Mouse (Mus musculus) stomach, postnatal 0 days (tissue): ENCODE measurements at regions not wholly inside any gene's neighbourhood (a gene's known extent, or its start where the extent isn't known, plus 50 kb on each side); places are given as distances from the start of the nearest gene placed in this dataset.

Experiments used
- ATAC-seq: fragments of 200-750 bp; cut with Nextera tagmentation; 2 replicates; pipeline ENCODE4 v1.8.0; 2017; ENCODE audit not compliant: low FRiP score, low TSS enrichment
- DNase-seq: peaks from one replicate; pipeline ENCODE4 v3.0.0-alpha.2; 2016; ENCODE audit warnings: low spot score
- H3K27ac ChIP-seq: fragments of 300-500 bp; sonication (generic); replicated peaks from 2 replicates; pipeline ENCODE4 v1.5.1; 2014; ENCODE audit warnings: mild to moderate bottlenecking, control low read depth
- H3K27me3 ChIP-seq: fragments of 300-500 bp; sonication (generic); 2 replicates; pipeline ENCODE4 v1.6.1; 2014; ENCODE audit warnings: low read length; ENCODE audit not compliant: control insufficient read depth, insufficient read depth
- H3K36me3 ChIP-seq: fragments of 300-500 bp; sonication (generic); 2 replicates; pipeline ENCODE4 v1.6.1; 2014; ENCODE audit warnings: low read length, mixed read lengths; ENCODE audit not compliant: control insufficient read depth, insufficient read depth
- H3K4me1 ChIP-seq: fragments of 300-500 bp; sonication (generic); replicated peaks from 2 replicates; pipeline ENCODE4 v1.6.1; 2014; ENCODE audit warnings: antibody characterized with exemption; ENCODE audit not compliant: control insufficient read depth, insufficient read depth
- H3K4me2 ChIP-seq: fragments of 300-500 bp; sonication (generic); replicated peaks from 2 replicates; pipeline ENCODE4 v1.6.1; 2014; ENCODE audit warnings: low read depth, mild to moderate bottlenecking, control low read depth, moderate library complexity
- H3K4me3 ChIP-seq: fragments of 300-500 bp; sonication (generic); 2 replicates; pipeline ENCODE4 v1.5.1; 2014; ENCODE audit warnings: low read depth, low read length, control low read depth
- H3K9ac ChIP-seq: fragments of 300-500 bp; sonication (generic); 2 replicates; pipeline ENCODE4 v1.6.1; 2014; ENCODE audit warnings: mild to moderate bottlenecking, low read length, control low read depth, mixed read lengths
- H3K9me3 ChIP-seq: fragments of 300-500 bp; sonication (generic); 2 replicates; pipeline ENCODE4 v1.6.1; 2016; ENCODE audit warnings: low read length; ENCODE audit not compliant: control insufficient read depth
- CTCF ChIP-seq: IDR thresholded peaks from 2 replicates; pipeline ENCODE4 v1.5.1; 2016; ENCODE audit warnings: antibody characterized with exemption, low read depth, mild to moderate bottlenecking, moderate library complexity
- EP300 ChIP-seq: optimal IDR thresholded peaks from 2 replicates; pipeline ENCODE3; 2016; ENCODE audit warnings: antibody characterized with exemption
- WGBS: fragments of 180-500 bp; shearing (Covaris S2); extraction: QIAGEN DNeasy Blood & Tissue Kit; methylation state at CpG from one replicate; pipeline ENCODE4 v1.1.7; 2014; 5-methylcytosine and 5-hydroxymethylcytosine counted together

DNA sequence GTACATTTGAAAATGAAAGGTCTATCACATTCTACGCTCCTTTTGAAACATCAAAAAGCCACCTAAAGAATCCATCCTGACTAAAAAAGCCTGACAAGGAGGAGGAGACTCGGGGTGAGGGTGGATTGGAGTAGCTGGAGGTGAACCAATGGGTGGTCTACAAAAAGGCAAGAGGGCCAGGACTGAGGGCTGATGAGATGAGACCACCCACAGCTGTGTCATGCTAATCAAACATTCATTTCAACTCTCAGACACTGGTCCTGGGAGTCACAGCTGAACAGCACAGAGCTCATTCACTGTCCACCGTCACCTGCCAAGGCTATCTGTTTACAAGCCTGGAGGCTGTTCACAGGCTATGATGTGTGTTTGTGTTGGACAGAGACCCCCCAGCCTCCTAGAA is 244.3 kb upstream of the Slc7a11 start:
- DNase-seq = no peak
- Histone ChIP-seq H3K36me3 (no peaks in the 10 kb centered on the region), H3K4me3 (no peak overlapping the region), H3K9ac (no peak overlapping the region), H3K27me3 (no peaks in the 10 kb centered on the region), H3K9me3 (no peaks in the 10 kb centered on the region), H3K4me2 (no peak overlapping the region), H3K27ac (no peak overlapping the region), H3K4me1 (no peaks in the 10 kb centered on the region)
- TF ChIP-seq CTCF (no peak), EP300 (no peak)
- ATAC-seq = no peak
- 66% methylated on average over 3 of the region's 3 CpGs for WGBS

DNA sequence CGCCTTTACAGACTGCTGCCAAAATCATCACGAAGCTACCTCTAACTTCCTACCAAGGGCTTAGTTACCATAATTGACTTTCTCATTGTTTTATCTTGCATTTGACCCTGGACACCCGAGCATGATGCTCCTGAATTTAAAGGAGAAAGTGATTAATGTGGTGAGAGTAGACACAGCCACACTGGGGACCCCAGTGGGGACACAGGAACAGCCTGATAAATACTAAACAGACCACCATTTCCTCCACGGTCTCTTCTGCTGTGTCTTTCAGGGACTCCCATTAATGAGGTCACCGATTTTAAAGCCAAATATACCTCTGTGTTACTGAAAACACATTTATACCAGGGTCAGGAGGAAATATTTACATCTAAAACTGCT is 235.2 kb upstream of the Slc7a11 start:
- 53% methylated on average over 5 of the region's 5 CpGs for WGBS
- Histone ChIP-seq H3K36me3 (no peaks in the 10 kb centered on the region), H3K27ac (no peak overlapping the region), H3K4me3 (no peak overlapping the region), H3K4me1 (no peaks in the 10 kb centered on the region), H3K27me3 (no peaks in the 10 kb centered on the region), H3K4me2 (no peak overlapping the region; the same call in 1 of the 2 replicates), H3K9ac (no peak overlapping the region), H3K9me3 (no peaks in the 10 kb centered on the region)
- TF ChIP-seq EP300 (no peak), CTCF (no peak)
- DNase-seq = no peak
- ATAC-seq = no peak

DNA sequence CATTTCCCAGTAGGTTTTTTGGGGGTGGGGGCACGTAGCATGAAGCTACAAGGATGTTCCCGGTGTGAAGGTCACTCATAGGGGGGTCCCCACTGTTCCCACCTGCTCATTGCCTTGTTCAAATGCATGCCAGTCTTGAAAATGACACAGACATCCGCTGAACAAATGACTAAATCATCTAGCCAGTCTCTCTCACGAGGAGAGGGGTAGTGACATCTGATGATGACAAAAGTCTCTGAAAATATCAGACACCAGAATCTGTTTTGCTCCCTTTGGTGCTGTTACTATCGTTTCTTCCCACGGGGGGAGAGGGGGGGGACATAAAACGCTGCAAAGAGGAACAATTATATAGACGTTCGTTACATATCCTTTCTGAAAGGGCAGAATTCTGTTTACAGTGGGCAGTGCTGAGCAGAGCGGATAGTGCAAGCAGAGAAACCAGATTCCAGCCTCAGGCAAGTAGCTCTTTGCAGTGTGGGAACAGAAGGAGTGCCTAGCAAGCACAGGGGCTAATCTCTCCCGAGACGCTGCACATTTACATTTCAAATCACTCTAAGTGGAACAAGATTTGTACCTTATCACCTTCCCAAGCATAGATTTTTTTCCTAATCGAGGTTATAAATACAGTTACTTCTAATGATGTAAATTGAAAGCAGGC is 234.7 kb upstream of the Slc7a11 start:
- Histone ChIP-seq H3K27ac (no peak overlapping the region), H3K9me3 (no peaks in the 10 kb centered on the region), H3K4me1 (no peaks in the 10 kb centered on the region), H3K4me3 (no peak overlapping the region), H3K27me3 (no peaks in the 10 kb centered on the region), H3K9ac (no peak overlapping the region), H3K4me2 (no peak overlapping the region; the same call in 1 of the 2 replicates), H3K36me3 (no peaks in the 10 kb centered on the region)
- TF ChIP-seq EP300 (no peak), CTCF (no peak)
- 40% methylated on average over 13 of the region's 13 CpGs for WGBS
- DNase-seq = no peak
- peak; percentile 26; the same call in 1 of the 2 replicates for ATAC-seq

DNA sequence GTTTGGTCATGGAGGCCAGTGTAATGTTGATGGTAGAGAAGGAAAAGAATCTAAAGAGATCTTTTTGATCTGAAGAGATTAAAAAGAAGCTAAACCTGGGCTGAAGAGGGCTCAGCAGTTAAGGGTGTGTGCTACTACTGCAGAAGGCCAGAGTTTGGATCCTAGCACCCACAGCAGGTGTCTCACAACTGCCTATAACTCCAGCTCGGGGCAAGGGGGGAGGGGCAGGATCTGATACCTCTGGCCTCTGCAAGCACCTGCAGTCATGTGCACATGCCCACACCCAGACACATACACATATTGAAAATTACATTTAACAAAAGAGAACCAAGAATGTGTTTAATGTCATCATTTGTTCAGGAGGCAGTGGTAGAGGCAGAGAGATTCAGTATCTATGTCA is 232.4 kb upstream of the Slc7a11 start:
- no peak for TF ChIP-seq EP300
- no peak for TF ChIP-seq CTCF
- no peak overlapping the region for H3K4me2 ChIP-seq
- no peaks in the 10 kb centered on the region for H3K27me3 ChIP-seq
- ATAC-seq = no peak
- DNase-seq = no peak
- WGBS = 35% methylated on average over 1 of the region's 1 CpGs
- H3K4me1 ChIP-seq = no peaks in the 10 kb centered on the region
- H3K36me3 ChIP-seq = no peaks in the 10 kb centered on the region
- H3K9ac ChIP-seq = no peak overlapping the region
- no peak overlapping the region for H3K27ac ChIP-seq
- H3K4me3 ChIP-seq = no peak overlapping the region
- H3K9me3 ChIP-seq = no peaks in the 10 kb centered on the region

DNA sequence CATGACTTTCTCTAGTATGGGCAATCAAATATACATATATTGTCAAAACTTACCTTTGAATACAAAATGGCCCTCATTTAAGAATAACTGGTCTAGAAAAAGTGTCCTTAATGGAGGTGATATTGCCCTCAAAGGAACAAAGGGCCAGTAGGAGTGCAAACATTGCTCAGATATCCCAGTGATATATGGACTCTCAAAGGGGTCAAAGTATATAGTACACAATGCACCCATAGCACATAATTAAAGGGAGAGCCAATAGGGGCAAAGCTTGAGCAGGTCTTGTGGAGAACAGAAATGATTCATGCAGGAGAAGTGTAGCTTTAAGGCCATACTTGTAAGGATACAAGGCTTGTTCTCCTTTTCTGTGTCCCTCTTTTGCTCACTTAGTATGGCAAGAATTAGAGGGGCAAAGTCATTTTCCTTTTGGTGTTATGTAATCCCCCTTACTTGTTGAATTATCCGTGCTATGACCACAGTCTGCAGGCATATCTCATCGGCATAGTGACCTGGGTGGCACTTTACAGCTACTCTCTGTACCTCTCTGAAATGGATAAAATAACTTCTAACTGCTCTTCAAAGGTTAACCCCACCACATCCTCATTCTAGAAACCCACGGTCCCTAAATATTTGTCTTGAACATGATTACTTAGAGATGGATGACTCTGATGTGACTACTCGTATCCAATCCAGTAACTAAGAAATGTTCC is 231.6 kb upstream of the Slc7a11 start:
- no peaks in the 10 kb centered on the region for H3K27me3 ChIP-seq
- peak; percentile 84; the same call in 1 of the 2 replicates for ATAC-seq
- H3K9ac ChIP-seq = no peak overlapping the region
- H3K36me3 ChIP-seq = no peaks in the 10 kb centered on the region
- no peaks in the 10 kb centered on the region for H3K9me3 ChIP-seq
- no peak overlapping the region for H3K4me2 ChIP-seq
- 77% methylated on average over 4 of the region's 4 CpGs for WGBS
- no peak for DNase-seq
- TF ChIP-seq CTCF (no peak), EP300 (no peak)
- H3K4me1 ChIP-seq = no peaks in the 10 kb centered on the region
- no peak overlapping the region for H3K4me3 ChIP-seq
- no peak overlapping the region for H3K27ac ChIP-seq

DNA sequence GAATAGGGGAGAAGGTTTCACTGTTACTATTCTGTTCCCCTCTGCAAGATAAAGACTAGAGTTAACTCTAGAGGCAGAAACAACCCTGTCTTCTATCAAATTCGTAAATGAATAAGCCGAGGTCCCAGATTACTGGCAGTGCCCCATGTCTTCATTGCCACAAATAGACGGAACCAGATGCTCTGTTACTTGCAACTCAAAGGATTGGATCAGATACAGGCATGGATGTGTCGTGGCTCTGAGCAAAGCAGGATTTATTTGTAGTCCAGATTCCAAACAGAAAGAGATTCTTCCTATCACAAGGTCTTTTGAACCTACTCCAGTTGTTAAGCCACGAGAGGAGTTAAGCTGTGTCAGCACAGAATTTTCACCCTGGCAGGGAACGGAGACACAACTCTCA is 221.9 kb upstream of the Slc7a11 start:
- 49% methylated on average over 6 of the region's 6 CpGs for WGBS
- H3K9ac ChIP-seq = no peak overlapping the region
- ATAC-seq (no peak; the same call in 1 of the 2 replicates), DNase-seq (no peak)
- H3K4me3 ChIP-seq = no peak overlapping the region
- no peak overlapping the region for H3K4me2 ChIP-seq
- H3K27ac ChIP-seq = no peak overlapping the region
- H3K4me1 ChIP-seq = no peaks in the 10 kb centered on the region
- no peaks in the 10 kb centered on the region for H3K27me3 ChIP-seq
- H3K9me3 ChIP-seq = no peaks in the 10 kb centered on the region
- no peaks in the 10 kb centered on the region for H3K36me3 ChIP-seq
- no peak for TF ChIP-seq EP300
- no peak for TF ChIP-seq CTCF
